Mouse (Mus musculus) heart, embryonic 14.5 days (tissue): ENCODE measurements around the gene Fggy. TPM values are rescaled to one million over a fixed set of nuclear protein-coding genes. Genes with fewer than 3 reads are reported as not detected.

Source experiments
- ATAC-seq: fragments of 200-750 bp; cut with Nextera tagmentation; 2 replicates; pipeline ENCODE4 v1.8.0; 2017; ENCODE audit warnings: low read depth, moderate TSS enrichment; ENCODE audit not compliant: insufficient number of reproducible peaks, insufficient read depth, low FRiP score
- H3K27ac ChIP-seq, 2 experiments: fragments of 200-500 bp in 1 of 2; fragments of 300-500 bp in 1 of 2; sonication (generic) in 1 of 2; replicated peaks in 1 of 2; 2 replicates each; pipeline ENCODE4 v1.5.1; 2012 to 2014; ENCODE audit warnings: low read depth in 2 of 2, low read length in 2 of 2, control low read depth in 1 of 2, mild to moderate bottlenecking in 1 of 2, mixed read lengths in 1 of 2; ENCODE audit not compliant: control insufficient read depth in 1 of 2, insufficient read depth in 1 of 2
- H3K27me3 ChIP-seq: fragments of 300-500 bp; sonication (generic); 2 replicates; pipeline ENCODE4 v1.6.1; 2014; ENCODE audit warnings: mild to moderate bottlenecking, low read length, control low read depth; ENCODE audit not compliant: control insufficient read depth, insufficient read depth
- H3K36me3 ChIP-seq: fragments of 300-500 bp; sonication (generic); 2 replicates; pipeline ENCODE4 v1.6.1; 2014; ENCODE audit warnings: mild to moderate bottlenecking, control low read depth, low read length, mixed read lengths; ENCODE audit not compliant: control insufficient read depth, insufficient read depth
- H3K4me1 ChIP-seq, 2 experiments: fragments of 200-500 bp in 1 of 2; fragments of 300-500 bp in 1 of 2; sonication (generic) in 1 of 2; 2 replicates each; pipeline ENCODE4 v1.6.1; 2012 to 2014; ENCODE audit warnings: low read length in 2 of 2, control low read depth in 1 of 2, mixed read lengths in 1 of 2; ENCODE audit not compliant: control insufficient read depth in 2 of 2, insufficient read depth in 2 of 2
- H3K4me2 ChIP-seq: fragments of 300-500 bp; sonication (generic); 2 replicates; pipeline ENCODE4 v1.6.1; 2014; ENCODE audit warnings: mild to moderate bottlenecking, low read length
- H3K4me3 ChIP-seq, 2 experiments: fragments of 200-500 bp in 1 of 2; fragments of 300-500 bp in 1 of 2; sonication (generic) in 1 of 2; 2 replicates each; pipeline ENCODE4 v1.5.1; 2012 to 2014; ENCODE audit warnings: low read length in 2 of 2, mild to moderate bottlenecking in 2 of 2, control low read depth in 1 of 2, low read depth in 1 of 2, moderate library complexity in 1 of 2; ENCODE audit not compliant: control insufficient read depth in 1 of 2, insufficient read depth in 1 of 2
- H3K9ac ChIP-seq: fragments of 300-500 bp; sonication (generic); 2 replicates; pipeline ENCODE4 v1.6.1; 2014; ENCODE audit warnings: mild to moderate bottlenecking, low read length
- H3K9me3 ChIP-seq: fragments of 300-500 bp; sonication (generic); 2 replicates; pipeline ENCODE4 v1.6.1; 2016; ENCODE audit warnings: low read length, control low read depth; ENCODE audit not compliant: control insufficient read depth
- WGBS: fragments of 180-500 bp; shearing (Covaris S2); extraction: QIAGEN DNeasy Blood & Tissue Kit; methylation state at CpG from one replicate; pipeline ENCODE4 v1.1.7; 2014; 5-methylcytosine and 5-hydroxymethylcytosine counted together
- polyA plus RNA-seq: library from polyadenylated mRNA; unstranded; fragments of >200 nt; fragmentation: Nextera tagmentation; extraction: Ambion mirVana; gene quantifications from 2 replicates; pipeline ENCODE4 v1.2.1, GENCODE M21; 2014

The Fggy gene
- polyA plus RNA-seq, 1 experiment from 2014 or later: 4.4 TPM

DNA sequence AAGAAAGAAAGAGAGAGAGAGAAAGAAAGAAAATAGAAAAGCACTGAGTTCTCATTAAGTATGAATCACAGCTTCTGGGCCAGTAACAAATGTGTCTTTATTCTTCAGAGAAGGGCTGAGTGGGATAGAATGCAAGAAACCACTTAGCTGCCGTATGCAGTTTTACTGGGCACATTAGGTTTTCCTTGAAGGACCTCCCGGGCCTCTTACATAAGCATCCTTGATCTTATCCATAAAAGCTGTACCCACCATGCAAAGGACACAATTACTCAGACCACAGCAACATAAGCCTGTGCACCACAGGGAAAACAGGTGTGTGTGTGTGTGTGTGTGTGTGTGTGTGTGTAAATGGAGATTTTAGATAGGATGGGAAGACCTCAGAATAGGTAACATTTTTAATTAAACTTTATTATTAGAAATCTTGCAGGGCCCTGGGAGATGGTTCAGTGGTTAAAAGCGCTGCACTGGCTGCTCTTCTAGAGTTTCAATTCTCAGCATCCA lies 18.2 kb downstream of the Fggy start:
- Histone ChIP-seq H3K4me3 (no peak overlapping the region), H3K4me1 (no peaks in the 10 kb centered on the region), H3K36me3 (no peaks in the 10 kb centered on the region), H3K27ac (no peak overlapping the region), H3K9ac (no peak overlapping the region), H3K27me3 (no peaks in the 10 kb centered on the region), H3K9me3 (0 out of 2 replicates have a peak, but pooled peaks cover 4% of the 10 kb centered on the region), H3K4me2 (no peak overlapping the region)
- 79% methylated on average over 3 of the region's 3 CpGs for WGBS
- ATAC-seq: no peak

DNA sequence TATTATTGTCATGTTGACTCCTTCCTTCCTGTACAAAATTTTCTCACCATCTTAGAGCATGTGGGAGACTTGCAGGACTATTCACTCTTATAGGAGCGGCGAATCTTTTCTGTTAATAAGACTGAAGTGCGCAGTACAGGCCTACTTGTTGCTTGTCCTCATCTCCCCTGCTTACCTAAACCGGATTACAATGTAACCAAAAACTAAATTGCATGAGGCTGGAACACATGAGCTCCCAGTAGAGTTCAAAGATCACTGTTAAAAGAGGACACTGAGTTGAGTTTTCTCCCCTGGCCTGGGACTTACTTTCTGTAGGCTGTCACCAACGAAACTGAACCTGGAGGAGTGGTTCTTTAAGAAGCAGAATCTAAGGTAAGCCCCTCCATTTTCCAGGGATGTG lies 21.9 kb downstream of the Fggy start:
- no peaks in the 10 kb centered on the region for H3K4me1 ChIP-seq
- H3K27me3 ChIP-seq: no peaks in the 10 kb centered on the region
- H3K4me3 ChIP-seq: no peak overlapping the region
- no peak for ATAC-seq
- H3K27ac ChIP-seq: no peak overlapping the region
- no peaks in the 10 kb centered on the region for H3K36me3 ChIP-seq
- WGBS: 82% methylated on average over 5 of the region's 5 CpGs
- 0 out of 2 replicates have a peak, but pooled peaks cover 4% of the 10 kb centered on the region for H3K9me3 ChIP-seq
- H3K9ac ChIP-seq: no peak overlapping the region
- no peak overlapping the region for H3K4me2 ChIP-seq

DNA sequence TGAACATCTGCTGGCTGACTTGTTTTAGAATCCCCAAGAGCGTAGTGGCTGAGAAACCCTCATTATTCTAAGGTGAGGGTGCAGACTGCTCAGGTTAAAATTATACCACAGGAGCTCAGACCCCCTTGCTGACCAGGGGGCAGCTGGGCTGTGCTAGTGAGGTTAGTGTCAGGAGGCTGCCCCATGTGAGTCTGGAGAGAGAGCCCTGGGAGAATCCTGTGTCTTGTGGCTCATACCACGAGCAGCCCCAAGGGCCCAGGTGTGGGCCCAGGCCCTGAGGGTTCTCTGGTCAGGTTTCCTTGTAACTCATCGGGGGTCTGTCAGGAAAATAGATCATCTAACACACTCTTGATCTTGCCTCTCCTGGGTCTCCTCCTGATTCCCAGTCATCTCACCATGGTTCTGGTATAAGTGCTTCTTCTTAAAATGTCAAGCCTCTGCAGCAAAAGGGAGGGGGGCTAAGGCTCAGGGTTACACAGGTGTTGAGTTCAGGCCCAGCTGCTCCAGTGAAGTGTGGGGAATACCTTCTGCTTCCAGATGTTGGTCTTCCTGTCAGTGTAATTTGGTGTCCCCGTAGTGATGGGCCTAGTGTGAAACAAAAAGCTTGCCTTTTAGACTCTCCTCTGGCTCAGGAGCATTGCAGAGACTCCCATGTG lies 26.9 kb downstream of the Fggy start:
- ATAC-seq: no peak
- Histone ChIP-seq H3K9ac (no peak overlapping the region), H3K4me2 (no peak overlapping the region), H3K27ac (no peak overlapping the region), H3K27me3 (no peaks in the 10 kb centered on the region), H3K4me1 (no peaks in the 10 kb centered on the region), H3K36me3 (no peaks in the 10 kb centered on the region), H3K4me3 (no peak overlapping the region), H3K9me3 (no peaks in the 10 kb centered on the region)
- 80% methylated on average over 4 of the region's 4 CpGs for WGBS

DNA sequence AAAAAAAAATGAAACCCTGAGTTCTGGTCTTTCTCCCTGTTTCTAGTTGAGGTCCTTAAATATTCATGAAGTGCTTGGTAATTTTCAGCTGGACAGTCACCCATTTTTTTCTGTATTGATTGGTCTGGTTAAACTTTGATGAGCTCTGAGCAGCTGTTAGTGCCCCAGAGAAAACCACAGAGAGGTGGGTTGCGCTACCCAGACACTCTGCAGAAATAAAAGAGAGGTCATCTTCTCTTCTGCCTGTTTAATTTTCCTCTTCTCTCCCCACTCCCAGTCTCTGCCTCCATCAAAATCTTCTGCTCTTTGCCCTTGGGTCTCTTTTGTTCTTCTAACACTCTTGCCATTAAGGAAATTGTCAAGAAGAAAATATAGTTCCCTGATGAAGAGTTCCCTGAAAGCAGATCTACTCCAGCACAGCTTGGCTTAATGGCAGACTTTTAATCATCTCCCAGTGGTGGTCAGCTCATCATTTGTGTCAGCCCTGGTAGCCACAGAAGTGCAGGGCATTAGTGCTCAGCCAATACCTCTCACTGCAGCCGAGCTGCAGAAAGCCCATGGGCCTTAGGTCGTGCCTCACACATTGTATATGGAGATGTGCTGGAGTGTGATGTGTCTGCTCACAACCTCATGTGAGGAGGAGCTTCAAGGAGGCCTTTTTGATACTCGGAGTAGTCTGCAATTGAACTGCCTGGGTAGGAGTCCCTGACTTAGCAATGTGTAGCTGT lies 29.1 kb downstream of the Fggy start:
- no peak for ATAC-seq
- Histone ChIP-seq H3K36me3 (no peaks in the 10 kb centered on the region), H3K4me1 (no peaks in the 10 kb centered on the region), H3K4me3 (no peak overlapping the region), H3K9ac (no peak overlapping the region), H3K9me3 (no peaks in the 10 kb centered on the region), H3K27me3 (no peaks in the 10 kb centered on the region), H3K27ac (no peak overlapping the region), H3K4me2 (no peak overlapping the region)
- 78% methylated on average over 4 of the region's 4 CpGs for WGBS

DNA sequence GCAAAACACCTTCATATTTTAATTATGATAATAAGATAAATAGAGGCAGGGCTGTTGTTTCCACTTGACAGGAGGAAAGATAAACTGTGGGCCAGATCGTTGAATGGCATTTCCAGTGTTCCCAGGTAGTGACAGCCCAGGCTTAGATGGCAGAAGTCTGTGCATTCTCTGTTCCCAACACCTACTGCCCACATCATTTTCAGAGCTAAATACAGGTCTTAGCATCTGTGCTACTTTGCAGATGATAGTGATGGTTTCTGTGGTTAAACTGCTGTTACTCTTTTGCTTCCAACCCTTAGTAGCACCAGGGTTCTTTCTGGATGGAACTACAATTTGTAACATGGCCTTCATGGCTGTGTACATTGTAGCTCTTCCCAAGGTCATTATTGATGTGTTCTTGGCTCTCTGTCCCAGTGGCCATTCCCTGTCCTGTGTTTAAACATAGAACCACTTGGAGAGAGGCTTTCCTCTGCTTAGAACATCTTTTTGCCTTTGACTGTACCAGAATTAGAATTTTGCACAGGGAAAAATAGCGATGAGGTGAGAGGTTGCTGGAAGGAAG lies 31.5 kb downstream of the Fggy start:
- no peak overlapping the region for H3K4me3 ChIP-seq
- H3K4me1 ChIP-seq: no peaks in the 10 kb centered on the region
- no peak overlapping the region for H3K9ac ChIP-seq
- no peaks in the 10 kb centered on the region for H3K36me3 ChIP-seq
- no peaks in the 10 kb centered on the region for H3K9me3 ChIP-seq
- no peak overlapping the region for H3K4me2 ChIP-seq
- no peak for ATAC-seq
- H3K27me3 ChIP-seq: no peaks in the 10 kb centered on the region
- WGBS: 68% methylated on average over 2 of the region's 2 CpGs
- no peak overlapping the region for H3K27ac ChIP-seq

DNA sequence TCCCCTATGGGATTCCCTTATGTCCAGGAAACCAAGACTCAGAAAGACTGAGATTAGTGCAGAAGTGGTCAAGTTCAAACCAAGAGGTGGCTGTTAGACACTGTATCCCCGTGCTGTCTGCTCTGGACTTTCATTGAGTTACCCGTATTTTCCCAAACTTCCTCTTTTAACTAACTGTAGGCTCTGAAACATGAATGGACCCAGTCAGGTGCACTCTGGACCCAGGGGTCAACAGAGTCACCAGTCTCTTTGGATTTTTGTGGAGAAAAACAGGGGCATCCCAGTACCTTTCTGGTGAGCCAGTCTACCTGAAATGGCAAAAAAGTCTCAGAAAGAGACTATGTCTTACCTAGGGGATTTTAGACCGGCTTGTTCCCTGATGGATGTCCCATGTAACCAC lies 33.6 kb downstream of the Fggy start:
- H3K9me3 ChIP-seq: no peaks in the 10 kb centered on the region
- H3K27me3 ChIP-seq: no peaks in the 10 kb centered on the region
- WGBS: 86% methylated on average over 3 of the region's 3 CpGs
- H3K4me3 ChIP-seq: no peak overlapping the region
- H3K4me2 ChIP-seq: no peak overlapping the region
- no peaks in the 10 kb centered on the region for H3K36me3 ChIP-seq
- H3K27ac ChIP-seq: no peak overlapping the region
- H3K9ac ChIP-seq: no peak overlapping the region
- no peak for ATAC-seq
- no peaks in the 10 kb centered on the region for H3K4me1 ChIP-seq

DNA sequence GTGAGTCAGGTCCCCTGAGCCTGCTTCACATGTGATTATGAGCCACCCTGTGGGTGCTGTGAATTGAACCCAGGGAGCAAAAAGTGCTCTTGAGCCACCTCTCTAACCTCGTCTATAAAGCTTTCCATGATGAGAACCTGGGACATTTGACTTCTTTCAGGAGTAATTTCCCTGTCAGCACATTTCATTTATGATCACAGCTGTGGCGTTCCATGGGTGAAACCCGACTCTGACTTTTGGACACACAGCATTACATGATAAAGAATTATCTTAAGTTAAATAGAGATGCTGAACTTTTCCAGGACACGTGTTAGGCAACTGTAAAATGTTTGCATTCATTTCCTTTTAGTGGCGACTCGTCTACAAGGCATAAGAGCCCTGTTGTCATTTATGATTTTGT lies 39.9 kb downstream of the Fggy start:
- Histone ChIP-seq H3K36me3 (no peaks in the 10 kb centered on the region), H3K27me3 (no peaks in the 10 kb centered on the region), H3K4me2 (no peak overlapping the region), H3K4me3 (no peak overlapping the region), H3K4me1 (no peaks in the 10 kb centered on the region), H3K27ac (no peak overlapping the region), H3K9me3 (no peaks in the 10 kb centered on the region), H3K9ac (no peak overlapping the region)
- WGBS: 49% methylated on average over 6 of the region's 6 CpGs
- no peak for ATAC-seq
